Mouse (Mus musculus) myocyte (in vitro differentiated cells): Measurements from ENCODE around the gene Runx3. TPM values are rescaled to one million over a fixed set of nuclear protein-coding genes. Genes with fewer than 3 reads are reported as not detected.

ENCODE experiments used
- H3K27me3 ChIP-seq: one replicate; pipeline ENCODE4 v1.6.1; 2011; ENCODE audit not compliant: control insufficient read depth, insufficient read depth, insufficient read length
- H3K36me3 ChIP-seq: one replicate; pipeline ENCODE4 v1.6.1; 2011; ENCODE audit not compliant: control insufficient read depth, insufficient read depth
- H3K4me2 ChIP-seq: one replicate; pipeline ENCODE4 v1.6.1; 2011; ENCODE audit warnings: low read depth, control low read depth
- H3K4me3 ChIP-seq: one replicate; pipeline ENCODE4 v1.5.1; 2011; ENCODE audit warnings: mild to moderate bottlenecking, control low read depth, moderate library complexity
- H3K79me2 ChIP-seq: one replicate; pipeline ENCODE4 v1.6.1; 2011; ENCODE audit not compliant: control insufficient read depth, insufficient read depth
- H3ac ChIP-seq: one replicate; pipeline ENCODE4 v1.6.1; 2011; ENCODE audit not compliant: control insufficient read depth, insufficient read length
- CEBPB ChIP-seq: IDR thresholded peaks from 2 replicates; pipeline ENCODE4 v1.6.1; 2011; ENCODE audit warnings: mild to moderate bottlenecking, moderate library complexity; ENCODE audit not compliant: poor library complexity, insufficient read depth, severe bottlenecking
- E2F4 ChIP-seq: IDR thresholded peaks from one replicate; pipeline ENCODE4 v1.6.1; 2011; ENCODE audit warnings: mild to moderate bottlenecking, control low read depth, moderate library complexity; ENCODE audit not compliant: insufficient read depth
- MAX ChIP-seq: IDR thresholded peaks from one replicate; pipeline ENCODE4 v1.6.1; 2011; ENCODE audit warnings: low read depth, mild to moderate bottlenecking, control low read depth
- MYOD1 ChIP-seq, 3 experiments: IDR thresholded peaks; one replicate each; pipeline ENCODE4 v1.6.1; 2011; ENCODE audit warnings: control low read depth in 2 of 3, low read depth in 2 of 3, mild to moderate bottlenecking in 2 of 3, moderate library complexity in 1 of 3; ENCODE audit not compliant: insufficient read length in 2 of 3, control insufficient read depth in 1 of 3
- MYOG ChIP-seq, 3 experiments: IDR thresholded peaks; one replicate each; pipeline ENCODE4 v1.6.1; 2011; ENCODE audit warnings: control low read depth in 2 of 3, low read depth in 2 of 3, mild to moderate bottlenecking in 2 of 3; ENCODE audit not compliant: insufficient read length in 2 of 3, control insufficient read depth in 1 of 3, insufficient read depth in 1 of 3
- POLR2A ChIP-seq: IDR thresholded peaks from one replicate; pipeline ENCODE4 v1.6.1; 2011; ENCODE audit warnings: low read depth, mild to moderate bottlenecking, control low read depth, moderate library complexity; ENCODE audit not compliant: insufficient read length
- POLR2AphosphoS2 ChIP-seq: IDR thresholded peaks from one replicate; pipeline ENCODE4 v1.6.1; 2011; ENCODE audit warnings: low read depth, control low read depth; ENCODE audit not compliant: insufficient read length
- REST ChIP-seq: IDR thresholded peaks from one replicate; pipeline ENCODE4 v1.6.1; 2011; ENCODE audit warnings: mild to moderate bottlenecking, control low read depth, moderate library complexity; ENCODE audit not compliant: insufficient read depth, insufficient read length
- SRF ChIP-seq: IDR thresholded peaks from one replicate; pipeline ENCODE4 v1.6.1; 2011; ENCODE audit warnings: low read depth; ENCODE audit not compliant: control insufficient read depth, insufficient read length
- TCF12 ChIP-seq: IDR thresholded peaks from one replicate; pipeline ENCODE4 v1.6.1; 2011; ENCODE audit warnings: mild to moderate bottlenecking, control low read depth; ENCODE audit not compliant: poor library complexity, insufficient read depth, severe bottlenecking
- TCF3 ChIP-seq: IDR thresholded peaks from one replicate; pipeline ENCODE4 v1.6.1; 2011; ENCODE audit warnings: low read depth, control low read depth; ENCODE audit not compliant: insufficient read length
- USF1 ChIP-seq: IDR thresholded peaks from one replicate; pipeline ENCODE4 v1.6.1; 2011; ENCODE audit warnings: low read depth, mild to moderate bottlenecking, control low read depth, moderate library complexity
- polyA plus RNA-seq: library from polyadenylated mRNA; unstranded; fragments of >200 nt; fragmentation: generic; extraction: Trizol; gene quantifications from one replicate; pipeline ENCODE4 v1.2.1, GENCODE M21; 2012; ENCODE audit warnings: missing spikeins

Runx3 gene
- polyA plus RNA-seq, 1 experiment = 19.6 TPM

- H3K4me2 ChIP-seq = peak overlapping the region; percentile 75
- peak overlapping the region; percentile 61 for H3K4me3 ChIP-seq
- peaks cover 23% of the 10 kb centered on the region for H3K79me2 ChIP-seq
- H3ac ChIP-seq = peak overlapping the region; percentile 41
- no peak for TF ChIP-seq POLR2AphosphoS2
- H3K36me3 ChIP-seq = peaks cover 9% of the 10 kb centered on the region
- no peaks in the 10 kb centered on the region for H3K27me3 ChIP-seq
Measured at GRCm38 (mm10) chr4:135153260-135154088, 33.0 kb downstream of the Runx3 start.

DNA sequence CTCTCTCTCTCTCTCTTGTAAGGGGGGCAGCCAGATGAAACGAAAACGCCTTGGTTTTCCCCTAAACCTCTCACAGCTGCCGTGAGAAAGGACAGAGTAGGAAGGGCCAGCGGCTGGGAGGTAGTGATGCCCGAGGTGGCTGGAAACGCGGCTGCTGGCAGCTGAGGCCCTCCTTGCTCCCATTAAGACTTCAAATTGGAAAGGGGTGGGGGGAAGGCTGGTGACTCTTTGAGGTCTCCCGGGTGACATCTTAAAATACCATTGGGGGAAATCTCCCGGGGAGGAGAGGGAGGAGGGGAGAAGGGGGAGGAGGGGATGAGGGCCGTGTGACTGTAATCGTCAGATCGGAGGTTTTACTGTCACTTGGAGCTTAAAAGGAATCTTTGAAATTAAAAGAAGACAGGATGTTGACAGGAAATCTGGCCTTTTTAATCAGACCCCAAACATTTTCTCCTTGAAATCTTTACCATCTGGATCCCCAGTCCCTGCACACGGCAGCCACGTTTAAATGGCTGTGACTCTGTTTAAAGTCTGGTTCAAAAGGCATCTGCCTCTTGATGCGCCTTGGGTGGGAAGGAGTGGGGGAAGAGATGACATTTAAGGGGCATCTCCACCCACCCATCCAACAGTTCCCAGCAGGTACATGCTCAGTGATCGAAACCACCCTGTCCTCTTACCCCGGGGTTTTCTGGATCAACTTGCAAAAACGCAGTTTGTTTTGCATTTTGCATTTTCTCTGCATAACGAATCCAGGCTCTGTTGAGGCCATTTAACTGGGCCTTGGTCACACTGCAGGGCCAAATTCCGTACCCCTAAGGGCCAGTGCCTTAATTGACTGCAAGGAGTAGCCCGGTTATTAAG is 33.9 kb downstream of the Runx3 start:
- Histone ChIP-seq H3K36me3 (peaks cover 9% of the 10 kb centered on the region), H3K4me2 (peak overlapping the region; percentile 75), H3K4me3 (peak overlapping the region; percentile 61), H3K27me3 (no peaks in the 10 kb centered on the region), H3K79me2 (peaks cover 28% of the 10 kb centered on the region), H3ac (no peak overlapping the region)
- no peak for TF ChIP-seq MYOG (IDR thresholded peaks at IDR 0.05; ENCODE audit: control insufficient read depth in 1 of 3, insufficient read depth in 1 of 3, insufficient read length in 2 of 3, low read depth in 2 of 3)
- no peak for TF ChIP-seq POLR2A
- TF ChIP-seq TCF12 = no peak
- no peak for TF ChIP-seq MAX
- no peak for TF ChIP-seq USF1
- no peak for TF ChIP-seq E2F4
- no peak for TF ChIP-seq CEBPB
- TF ChIP-seq REST = no peak
- TF ChIP-seq MYOD1 (IDR thresholded peaks at IDR 0.05; ENCODE audit: control insufficient read depth in 1 of 3, insufficient read length in 2 of 3, low read depth in 2 of 3) = no peak

GRCm38 (mm10) chr4:135155106-135155800 is 34.8 kb downstream of the Runx3 start:
- Histone ChIP-seq H3K27me3 (no peaks in the 10 kb centered on the region), H3K4me2 (no peak overlapping the region), H3K79me2 (peaks cover 35% of the 10 kb centered on the region), H3K36me3 (peaks cover 9% of the 10 kb centered on the region), H3ac (no peak overlapping the region), H3K4me3 (no peak overlapping the region)
- TF ChIP-seq MAX (no peak), TCF3 (no peak), MYOG (IDR thresholded peaks at IDR 0.05; ENCODE audit: control insufficient read depth in 1 of 3, insufficient read depth in 1 of 3, insufficient read length in 2 of 3, low read depth in 2 of 3) (no peak), POLR2A (no peak), CEBPB (no peak), POLR2AphosphoS2 (no peak), TCF12 (no peak), MYOD1 (IDR thresholded peaks at IDR 0.05; ENCODE audit: control insufficient read depth in 1 of 3, insufficient read length in 2 of 3, low read depth in 2 of 3) (no peak), REST (no peak), E2F4 (no peak), SRF (no peak), USF1 (no peak)

DNA sequence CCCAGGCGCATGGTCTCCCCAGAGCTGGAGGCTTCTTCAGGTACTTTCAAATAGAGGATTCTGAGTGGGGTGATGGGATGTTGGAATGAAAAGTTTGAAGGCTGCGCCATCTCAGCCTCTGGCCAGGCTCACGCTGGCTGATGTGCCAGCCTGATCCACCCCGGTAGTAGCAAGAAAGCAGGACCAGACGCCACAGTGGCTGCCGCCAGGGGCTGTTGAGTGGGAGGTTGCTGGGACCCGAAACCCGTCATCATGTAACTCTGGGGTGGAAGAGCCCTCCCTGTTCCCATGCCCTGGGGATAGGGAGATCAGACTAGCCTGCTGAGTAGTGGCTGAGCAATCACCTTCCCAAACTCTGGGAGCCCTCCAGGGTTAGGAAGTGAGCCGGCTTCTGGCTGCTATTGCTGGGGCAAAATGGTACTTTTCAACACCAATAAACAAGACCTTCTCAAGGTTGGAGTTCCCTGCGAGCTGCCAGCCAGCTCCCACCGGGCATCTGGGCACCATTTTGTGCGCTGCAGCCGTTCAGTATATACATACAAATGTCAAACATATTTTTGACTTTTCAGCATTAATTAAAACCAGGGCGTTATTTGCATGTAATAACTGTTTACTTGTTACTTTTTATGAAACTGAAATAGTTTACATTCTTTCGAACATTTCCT is 35.5 kb downstream of the Runx3 start:
- peaks cover 42% of the 10 kb centered on the region for H3K79me2 ChIP-seq
- H3K4me3 ChIP-seq = no peak overlapping the region
- H3K27me3 ChIP-seq = no peaks in the 10 kb centered on the region
- H3K36me3 ChIP-seq = peaks cover 9% of the 10 kb centered on the region
- H3K4me2 ChIP-seq = no peak overlapping the region
- TF ChIP-seq USF1 (no peak), MAX (no peak), CEBPB (no peak), POLR2A (no peak), E2F4 (no peak), MYOG (IDR thresholded peaks at IDR 0.05; ENCODE audit: control insufficient read depth in 1 of 3, insufficient read depth in 1 of 3, insufficient read length in 2 of 3, low read depth in 2 of 3) (no peak), TCF3 (no peak), REST (no peak), POLR2AphosphoS2 (no peak), TCF12 (no peak), SRF (no peak), MYOD1 (IDR thresholded peaks at IDR 0.05; ENCODE audit: control insufficient read depth in 1 of 3, insufficient read length in 2 of 3, low read depth in 2 of 3) (no peak)
- no peak overlapping the region for H3ac ChIP-seq
